Mouse (Mus musculus) cerebellum, adult 2 months (tissue): ENCODE data around the gene Gm43552.

Source experiments
- CTCF ChIP-seq: fragments of 200-500 bp; IDR thresholded peaks from 2 replicates; pipeline ENCODE4 v1.5.1; 2011; ENCODE audit warnings: low read depth, mild to moderate bottlenecking, control low read depth, low read length, moderate library complexity, borderline replicate concordance; ENCODE audit not compliant: insufficient read depth
- POLR2A ChIP-seq: fragments of 200-500 bp; IDR thresholded peaks from 2 replicates; pipeline ENCODE4 v1.6.1; 2011; ENCODE audit warnings: low read length, control low read depth, borderline replicate concordance; ENCODE audit not compliant: insufficient read depth

- TF ChIP-seq CTCF = no peak
- no peak for TF ChIP-seq POLR2A
These were observed 98.2 kb downstream of the Gm43552 start for GRCm38 (mm10) chr5:65394425-65394824.
